Mouse (Mus musculus) frontal cortex, postnatal 36 days (tissue): Measurements from ENCODE around the gene Gm12184.
"Not testable (repeated sequence)": the region's sequence is repeated elsewhere in the genome, so short reads cannot be mapped to it uniquely, and the experiment has no call there.

Source experiments
- DNase-seq, 2 experiments: peaks; one replicate each; pipeline ENCODE4 v3.0.0; 2022; ENCODE audit warnings: low spot score in 2 of 2

The Gm12184 gene

DNA sequence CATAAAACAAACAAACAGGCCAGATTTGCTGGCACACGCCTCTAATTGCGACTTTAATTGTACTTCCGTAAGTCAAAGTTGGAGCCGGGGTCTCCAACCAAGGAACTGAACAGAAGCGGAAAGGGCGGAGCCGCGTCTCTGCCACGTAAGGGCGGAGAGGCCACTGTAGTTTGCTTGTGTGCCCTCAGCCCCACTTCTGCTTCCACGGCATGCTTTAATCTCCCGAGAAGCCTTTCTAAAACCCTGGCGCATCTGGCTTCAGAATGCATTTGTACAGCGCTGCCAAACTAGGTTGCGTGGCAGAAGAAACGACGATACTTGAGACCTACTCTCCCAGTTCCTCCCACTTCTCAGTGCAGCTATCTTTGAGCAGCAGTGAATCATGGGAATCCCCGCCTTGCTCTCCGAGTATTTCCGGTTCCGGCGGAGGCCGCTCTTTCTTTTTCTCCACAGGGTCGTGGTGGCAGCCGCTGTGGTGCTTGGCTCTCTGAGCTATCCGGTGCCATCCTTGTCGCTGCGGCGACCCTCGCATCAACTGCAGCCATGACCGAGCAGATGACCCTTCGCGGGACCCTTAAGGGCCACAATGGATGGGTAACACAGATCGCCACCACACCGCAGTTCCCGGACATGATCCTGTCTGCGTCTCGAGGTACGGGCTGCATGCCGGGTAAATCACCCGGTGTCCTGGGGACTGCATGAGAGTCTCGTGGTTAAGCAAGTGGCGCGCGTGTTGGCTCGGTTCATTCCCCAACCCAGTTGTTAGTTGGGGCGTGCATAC, 26.3 kb downstream of the Gm12184 start, which contains the start of gene Rack1:
Rack1 (plus strand) TSS at position 412 of the 781 bp plus-strand sequence.
- peak; percentile 92 to 95 for DNase-seq

- DNase-seq, result no peak
Measured at GRCm38 (mm10) chr11:48798984-48799920, 27.2 kb downstream of the Gm12184 start.

DNA sequence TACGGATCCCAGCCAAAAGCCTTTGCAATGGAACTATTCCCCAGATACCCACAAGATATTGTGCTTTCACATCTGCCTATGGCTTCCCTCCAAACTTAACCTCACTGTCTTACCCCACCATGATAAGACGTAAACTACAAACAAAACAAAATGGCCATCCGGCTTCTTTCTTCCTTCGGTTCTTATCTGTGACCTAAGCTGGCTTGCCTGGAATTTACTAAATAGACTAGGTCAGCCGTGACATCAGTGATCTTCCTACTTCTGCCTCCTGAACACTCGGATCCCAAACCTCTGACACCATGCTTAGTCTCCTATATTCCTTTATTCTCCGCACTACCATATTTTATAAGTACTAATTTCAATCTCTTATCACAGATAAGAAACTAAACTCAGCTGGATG, 28.1 kb downstream of the Gm12184 start:
- DNase-seq, result no peak

- DNase-seq, result no peak
Measured at GRCm38 (mm10) chr11:48797287-48797686, 29.2 kb downstream of the Gm12184 start.

DNA sequence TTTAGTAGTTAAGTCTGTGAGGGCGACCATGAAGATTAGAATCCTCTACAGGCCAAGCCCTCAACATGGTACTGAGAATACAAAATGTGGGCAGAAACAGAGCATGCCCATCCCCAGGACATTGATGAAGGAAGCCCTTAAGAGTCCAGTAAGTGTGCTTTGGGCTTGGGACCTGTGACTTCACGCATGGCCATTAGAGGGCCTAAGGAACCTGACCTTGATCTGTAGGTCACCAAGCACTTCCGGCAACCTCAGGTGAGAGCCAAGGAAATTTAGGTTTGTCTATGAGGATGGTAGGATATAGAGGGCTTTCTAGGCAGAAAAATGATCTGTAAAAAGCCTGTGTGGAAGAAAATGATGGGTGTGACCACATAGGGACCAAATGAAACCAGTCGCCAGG, 30.2 kb downstream of the Gm12184 start:
- no peak for DNase-seq

GRCm38 (mm10) chr11:48795221-48795620, 31.2 kb downstream of the Gm12184 start:
- DNase-seq, result no peak

DNA sequence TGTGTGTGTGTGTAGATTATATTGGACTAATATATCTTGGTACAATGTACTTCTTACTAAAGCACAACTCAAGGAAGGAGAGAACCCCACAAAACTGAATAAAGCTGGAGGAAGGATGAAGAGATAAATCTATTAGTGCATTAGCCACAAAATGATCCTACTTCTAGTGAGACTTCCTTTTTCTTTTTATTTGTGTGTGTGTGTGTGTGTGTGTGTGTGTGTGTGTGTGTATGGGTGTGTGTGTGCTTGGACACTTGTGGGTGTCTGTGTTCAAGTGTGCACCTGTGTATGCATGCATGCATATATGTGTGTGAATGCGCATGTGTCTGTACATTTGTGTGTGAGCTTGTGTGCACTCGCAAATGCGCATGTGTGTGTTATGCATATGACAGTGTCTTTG, 33.3 kb downstream of the Gm12184 start:
- no peak for DNase-seq

GRCm38 (mm10) chr11:48791894-48792293, 34.6 kb downstream of the Gm12184 start:
- DNase-seq, result not testable (repeated sequence)

GRCm38 (mm10) chr11:48790946-48791345, 35.5 kb downstream of the Gm12184 start:
- DNase-seq, result no peak

- DNase-seq, result peak; percentile 83 to 89
Measured at GRCm38 (mm10) chr11:48789973-48790823, 36.3 kb downstream of the Gm12184 start.

DNA sequence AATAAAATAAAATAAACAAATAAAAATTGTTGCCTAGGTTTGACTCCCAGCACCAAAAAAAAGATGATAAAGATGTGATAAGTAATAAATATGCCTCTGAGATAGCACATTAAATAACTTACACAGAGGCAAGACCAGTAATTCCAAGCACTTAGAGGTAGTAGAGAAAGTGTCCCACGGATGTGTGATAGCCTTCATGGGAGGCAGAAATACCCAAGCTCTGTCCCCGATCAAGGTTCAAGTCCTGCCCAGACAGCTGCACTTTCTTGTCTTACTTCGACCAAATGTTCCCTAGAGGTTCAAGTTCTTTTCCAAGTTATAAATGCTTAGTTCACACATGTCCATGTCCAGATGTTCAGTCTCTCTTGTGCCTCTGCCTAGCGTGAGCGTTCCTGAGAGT, 37.2 kb downstream of the Gm12184 start:
- DNase-seq, result no peak

GRCm38 (mm10) chr11:48788311-48789089, 38.0 kb downstream of the Gm12184 start:
- DNase-seq, result peak; percentile 60 to 81

- DNase-seq, result no peak
Measured at GRCm38 (mm10) chr11:48787455-48788211, 38.8 kb downstream of the Gm12184 start.

GRCm38 (mm10) chr11:48782243-48782642, 44.2 kb downstream of the Gm12184 start:
- DNase-seq, result no peak

DNA sequence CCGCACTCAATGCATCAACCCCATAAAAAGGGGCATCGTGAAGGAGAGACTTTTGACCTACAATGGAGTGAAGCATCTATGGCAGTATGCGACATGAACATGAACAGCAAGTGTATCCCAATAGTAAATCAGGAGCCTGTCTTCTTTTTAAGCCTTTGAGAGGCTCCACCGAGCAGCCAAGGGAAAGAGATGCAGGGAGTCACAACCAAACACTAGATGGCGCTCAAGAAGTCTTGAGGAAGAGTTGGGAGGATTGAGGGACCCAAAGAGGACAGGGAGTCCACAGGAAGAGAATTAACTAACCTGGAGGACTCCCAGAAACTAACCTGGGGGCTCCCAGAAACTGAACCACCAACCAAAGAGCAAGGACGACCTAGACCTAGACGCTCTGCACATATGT, 47.0 kb downstream of the Gm12184 start:
- DNase-seq, result no peak

- DNase-seq, result no peak
Measured at GRCm38 (mm10) chr11:48777303-48777702, 49.2 kb downstream of the Gm12184 start.

DNA sequence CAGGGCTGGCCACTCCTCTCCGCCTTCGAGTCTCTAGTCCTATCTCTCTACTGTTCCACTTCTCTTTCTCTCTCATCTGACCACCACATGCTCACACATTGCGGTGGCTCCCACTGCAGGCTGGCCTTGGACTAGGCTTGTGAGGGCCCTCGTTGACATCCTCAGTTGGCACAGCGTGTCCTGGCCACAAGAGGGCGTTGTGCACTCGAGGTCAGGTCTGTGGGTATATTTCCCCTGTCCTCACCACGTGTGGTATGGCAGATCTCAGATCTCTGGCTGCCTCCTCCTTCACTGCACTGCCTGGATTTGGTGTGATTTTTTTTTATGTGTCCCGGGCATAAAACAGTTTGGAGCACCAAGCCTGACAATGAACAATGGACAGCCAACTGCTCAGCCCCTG, 49.8 kb downstream of the Gm12184 start:
- DNase-seq, result no peak

DNA sequence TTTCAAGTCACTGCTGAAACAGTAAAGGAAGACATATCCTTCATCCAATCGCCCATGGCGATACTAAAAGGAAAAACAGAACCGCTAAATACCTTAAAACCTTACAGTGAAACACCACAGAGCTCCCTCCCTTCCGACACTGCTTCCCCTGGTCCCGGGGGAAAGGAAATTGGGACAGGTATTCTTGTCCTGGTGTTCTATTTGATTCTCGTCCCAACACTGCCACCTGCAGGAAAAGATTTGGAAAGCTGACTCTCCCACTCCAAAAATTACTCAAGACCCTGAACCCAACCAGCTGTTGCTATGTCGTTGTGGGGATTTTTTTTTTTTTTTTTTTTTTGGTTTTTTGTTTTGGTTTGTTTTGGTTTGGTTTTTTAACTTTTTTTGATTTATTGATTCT, 51.0 kb downstream of the Gm12184 start:
- peak; percentile 43 to 74 for DNase-seq
